Mouse (Mus musculus) right cerebral cortex, postnatal 4 days (tissue): ENCODE data around the gene Slc27a2.
"Not testable (repeated sequence)": the region's sequence is repeated elsewhere in the genome, so short reads cannot be mapped to it uniquely, and the experiment has no call there.

ENCODE experiments used
- DNase-seq: peaks from one replicate; pipeline ENCODE4 v3.0.0-alpha.2; 2022

Slc27a2 gene

GRCm38 (mm10) chr2:126606688-126607062 is 54.5 kb downstream of the Slc27a2 start:
- DNase-seq, result no peak

DNA sequence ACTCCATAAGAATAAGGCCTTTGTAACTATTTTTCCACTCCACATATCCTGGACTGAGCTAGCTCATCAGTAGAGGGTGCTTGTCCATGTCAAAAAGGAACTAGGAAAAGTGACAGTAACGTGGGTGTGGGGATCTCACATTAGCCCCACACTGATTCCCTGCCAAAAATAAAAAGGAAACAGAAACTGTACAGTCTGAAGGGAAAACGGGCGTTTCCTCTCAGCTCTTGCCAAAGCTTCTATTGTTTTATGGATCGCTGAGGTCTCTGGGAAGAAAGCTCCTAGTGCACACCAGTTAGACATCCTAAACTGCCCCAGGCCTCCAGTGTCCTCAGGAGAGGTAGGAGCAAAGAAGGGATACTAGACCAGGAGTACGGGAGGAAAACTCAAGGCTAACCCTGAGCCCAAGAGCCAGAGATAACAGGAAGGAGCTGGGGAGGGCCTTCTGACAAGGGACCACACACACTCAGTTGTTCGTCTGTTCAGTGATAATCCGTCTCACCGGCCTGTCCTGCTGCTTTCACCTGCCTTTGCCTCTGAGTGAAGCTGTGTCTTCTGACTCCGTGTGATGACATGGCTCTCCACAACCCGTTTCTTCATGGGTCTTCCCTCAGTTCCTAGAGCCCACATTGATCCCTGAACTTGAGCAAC is 55.5 kb downstream of the Slc27a2 start:
- DNase-seq, result no peak

DNA sequence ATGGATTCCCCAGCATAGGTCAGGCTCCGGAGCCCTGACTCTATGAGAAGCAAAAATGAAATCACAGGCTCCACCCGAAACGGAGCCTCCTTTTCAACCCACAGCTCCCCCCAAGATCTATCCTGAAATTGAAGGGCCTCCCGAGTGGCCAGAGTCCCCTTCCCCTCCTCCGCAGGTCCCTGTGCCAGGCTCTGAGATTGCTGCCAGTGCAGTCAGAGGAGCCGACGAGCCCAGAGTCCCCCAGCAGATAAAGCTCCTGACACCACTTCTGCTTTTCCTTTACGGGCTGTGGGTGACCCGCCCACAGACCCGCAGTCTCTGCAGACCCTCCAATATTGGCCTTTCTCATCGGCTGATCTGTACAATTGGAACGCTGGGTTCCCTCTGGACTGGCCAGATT is 57.4 kb downstream of the Slc27a2 start:
- DNase-seq, result not testable (repeated sequence)

DNA sequence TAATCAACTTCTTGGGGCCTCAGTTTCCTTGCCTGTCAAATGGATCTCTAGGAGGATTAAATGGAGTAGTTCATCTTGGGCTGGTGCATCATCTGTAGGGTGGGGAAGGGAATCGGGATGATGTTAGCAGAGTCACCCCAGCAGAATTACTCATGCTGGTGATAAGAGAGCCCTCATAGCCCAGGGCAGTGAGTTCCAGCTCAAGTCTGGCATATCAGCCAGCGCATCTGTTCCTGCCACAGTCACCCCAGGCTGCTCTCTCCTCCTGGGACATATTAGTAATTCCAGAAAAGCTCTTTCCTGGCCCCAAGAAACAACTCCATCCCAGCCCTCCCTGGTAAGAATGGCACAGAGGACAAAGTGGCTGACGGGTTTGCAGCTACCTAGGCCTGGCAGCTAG is 63.1 kb downstream of the Slc27a2 start:
- no peak for DNase-seq

- DNase-seq, result no peak
These were observed 66.4 kb downstream of the Slc27a2 start for GRCm38 (mm10) chr2:126618470-126619179.

DNA sequence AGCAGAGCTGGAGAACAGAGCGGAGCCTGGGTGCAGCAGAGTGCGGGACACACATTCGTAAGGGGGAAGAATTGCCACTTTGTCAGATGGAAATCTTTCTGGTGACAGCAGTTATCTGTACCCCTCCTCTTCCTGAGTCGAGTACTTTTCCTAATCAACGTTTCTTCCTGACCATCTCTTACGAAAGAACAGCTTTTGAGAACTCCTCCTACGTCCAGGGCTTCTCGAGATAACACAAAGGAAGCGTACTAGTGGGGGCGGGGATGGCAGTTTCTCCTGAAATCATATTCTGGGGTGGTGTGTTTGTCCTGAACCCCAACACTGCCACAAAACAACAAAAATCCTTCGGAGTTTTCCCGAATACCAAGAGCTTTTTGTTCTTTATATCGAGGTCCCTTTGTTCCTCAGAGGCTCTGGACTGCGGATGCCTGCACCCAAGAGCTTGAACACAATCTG is 67.1 kb downstream of the Slc27a2 start, which contains the start of gene Hdc:
TSS of gene Hdc (minus strand) at position 51 of the 456 bp plus-strand sequence.
- DNase-seq, result no peak

GRCm38 (mm10) chr2:126622455-126622854 is 70.2 kb downstream of the Slc27a2 start:
- DNase-seq, result no peak

DNA sequence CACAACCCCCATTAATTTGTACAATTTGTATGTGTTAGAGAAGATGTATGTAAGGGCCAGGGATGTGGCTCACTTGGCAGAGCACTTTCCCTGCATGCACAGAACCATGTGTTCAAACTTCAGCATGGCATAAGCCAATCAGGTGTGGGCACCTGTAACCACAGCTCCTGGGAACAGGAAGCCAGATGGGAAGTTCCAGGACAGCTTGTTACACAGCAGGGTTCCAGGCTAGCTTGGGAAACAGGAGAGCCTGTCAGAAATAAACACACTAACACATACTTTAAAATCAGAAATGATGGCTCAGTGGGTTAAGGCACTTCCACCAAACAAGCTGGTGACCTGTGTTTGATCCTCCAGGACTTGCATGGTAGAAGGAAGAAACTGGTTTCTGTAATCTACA is 70.9 kb downstream of the Slc27a2 start:
- DNase-seq, result no peak

GRCm38 (mm10) chr2:126628455-126628995 is 76.3 kb downstream of the Slc27a2 start:
- no peak for DNase-seq

GRCm38 (mm10) chr2:126633165-126633564 is 81.0 kb downstream of the Slc27a2 start:
- no peak for DNase-seq

GRCm38 (mm10) chr2:126635939-126636823 is 84.0 kb downstream of the Slc27a2 start:
- no peak for DNase-seq
